Mouse (Mus musculus) small intestine, adult 2 months (tissue): ENCODE data around the gene Ocm.

Experiments used
- CTCF ChIP-seq: fragments of 200-500 bp; IDR thresholded peaks from 2 replicates; pipeline ENCODE4 v1.5.1; 2012; ENCODE audit warnings: low read depth, mild to moderate bottlenecking, control low read depth, inconsistent platforms, low read length, moderate library complexity, mixed read lengths; ENCODE audit not compliant: insufficient replicate concordance, insufficient read length; ENCODE audit errors: extremely low read depth
- POLR2A ChIP-seq: fragments of 200-500 bp; IDR thresholded peaks from 2 replicates; pipeline ENCODE4 v1.6.1; 2012; ENCODE audit warnings: low read depth, mild to moderate bottlenecking, control low read depth, inconsistent platforms, low read length, moderate library complexity

GRCm38 (mm10) chr5:144043166-144043565 is 16.7 kb upstream of the Ocm start:
- no peak for TF ChIP-seq POLR2A
- TF ChIP-seq CTCF = no peak
